Mouse (Mus musculus) cerebellum, postnatal 25 days (tissue): Measurements from ENCODE around the gene Pld5.

Experiments used
- DNase-seq, 2 experiments: peaks; one replicate each; pipeline ENCODE4 v3.0.0; 2021; ENCODE audit warnings: mixed read lengths in 2 of 2

The Pld5 gene

GRCm38 (mm10) chr1:175946718-175947315 is 328.3 kb downstream of the Pld5 start:
- no peak for DNase-seq

DNA sequence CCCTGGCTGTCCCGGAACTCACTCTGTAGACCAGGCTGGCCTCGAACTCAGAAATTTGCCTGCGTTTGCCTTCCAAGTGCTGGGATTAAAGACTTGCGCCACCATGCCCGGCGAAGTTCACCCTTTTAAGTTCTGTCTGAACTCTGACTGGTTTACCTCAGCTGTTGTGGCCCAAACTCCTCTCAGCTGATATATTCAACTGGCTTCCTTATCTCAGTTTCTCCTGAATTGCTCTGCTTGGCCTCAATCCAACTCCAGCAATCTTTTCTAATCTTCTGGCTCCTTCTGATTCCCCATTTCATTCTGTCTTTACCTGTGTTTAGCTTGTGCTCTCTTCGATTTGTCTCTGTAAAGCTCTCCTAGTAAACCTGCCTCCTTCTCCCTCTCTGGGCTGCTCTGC is 331.9 kb downstream of the Pld5 start:
- DNase-seq: no peak

- no peak for DNase-seq
Measured at GRCm38 (mm10) chr1:175938731-175939130, 336.4 kb downstream of the Pld5 start.

DNA sequence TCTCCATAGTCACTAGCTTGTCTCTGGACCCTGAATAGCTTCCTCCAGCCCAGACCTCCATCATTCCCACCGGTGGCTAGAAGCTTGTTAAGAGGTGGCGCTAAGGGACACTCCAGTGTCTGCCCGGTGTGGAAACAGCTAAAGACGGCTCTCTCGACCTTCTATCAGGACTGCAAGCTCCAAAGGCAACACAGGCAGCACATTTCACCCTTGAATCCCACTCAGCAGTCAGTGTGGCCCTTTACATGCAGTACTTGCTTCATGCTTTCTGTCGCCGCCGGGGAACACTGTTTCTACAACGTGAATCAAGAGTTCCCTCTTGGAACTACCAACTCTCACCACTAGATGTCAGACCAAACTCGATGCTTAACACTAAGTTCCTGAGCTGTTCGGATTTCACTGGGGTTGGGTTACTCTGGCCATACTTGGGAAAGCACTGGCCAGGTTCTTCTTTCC is 338.8 kb downstream of the Pld5 start:
- DNase-seq: peak; percentile 73 to 86

GRCm38 (mm10) chr1:175931391-175931790 is 343.7 kb downstream of the Pld5 start:
- no peak for DNase-seq

GRCm38 (mm10) chr1:175923848-175924787 is 351.0 kb downstream of the Pld5 start:
- DNase-seq: peak; percentile 75 to 86

DNA sequence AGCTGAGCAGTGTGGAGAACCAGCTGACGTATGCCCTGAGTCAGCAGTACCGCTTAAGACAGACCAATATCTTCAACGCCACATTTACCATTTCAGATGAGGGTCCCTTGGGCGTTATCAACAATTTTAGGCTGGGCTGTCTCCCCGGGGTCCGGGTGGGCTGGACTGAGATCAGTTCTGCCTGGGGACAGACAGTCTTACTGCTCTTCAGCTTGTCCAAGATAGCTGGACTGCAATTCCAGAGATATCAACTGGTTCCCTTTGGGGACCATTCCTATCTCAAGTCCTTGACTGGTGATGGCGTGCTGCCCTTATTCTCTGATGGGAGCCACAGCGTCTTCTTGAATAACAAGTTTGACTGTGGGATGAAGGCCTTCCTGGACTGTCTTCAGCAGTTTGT is 354.0 kb downstream of the Pld5 start:
- no peak for DNase-seq

GRCm38 (mm10) chr1:175920029-175920428 is 355.1 kb downstream of the Pld5 start, which contains the start of gene Gm38100:
TSS of gene Gm38100 (plus strand) at chr1:175920329.
- no peak for DNase-seq

GRCm38 (mm10) chr1:175913728-175914303 is 361.3 kb downstream of the Pld5 start:
- no peak for DNase-seq
